Mouse (Mus musculus) neutrophil, adult 59 days (primary cell): ENCODE measurements around the gene Il15ra. TPM values are rescaled to one million over a fixed set of nuclear protein-coding genes. Genes with fewer than 3 reads are reported as not detected.

Experiments
- total RNA-seq, 2 experiments: library from RNA; stranded (reverse); gene quantifications; 1 replicate in 1 of 2; 2 replicates in 1 of 2; pipeline ENCODE4 v1.2.4; 2023

The Il15ra gene
- total RNA-seq = 10 to 100 TPM in 1 of 2 experiments, 1 to 10 TPM in 1; 6.7 to 10.4 TPM

GRCm38 (mm10) chr2:11705201-11706025 lies at the start of gene Il15ra:
Gene Il15ra, plus strand, starts transcription at chr2:11705290.

GRCm38 (mm10) chr2:11777091-11778068 lies 72.3 kb downstream of the Il15ra start, which contains the start of the genes Fbh1 and Ankrd16:
Gene Fbh1, minus strand, starts transcription at chr2:11777582.
Gene Ankrd16, plus strand, starts transcription at chr2:11777876.

Other genes with a start within 250 kb of the Il15ra start
- 10 to 100 TPM; 53.7 to 57.5 TPM for gene Pfkfb3, start 151.2 kb upstream of the Il15ra start, total RNA-seq
- 10 to 100 TPM; 66.3 to 87.4 TPM for gene Rbm17, start 101.1 kb upstream of the Il15ra start, total RNA-seq
- not detected for gene Gm17490, start 79.0 kb upstream of the Il15ra start, total RNA-seq
- gene Il2ra, start 62.5 kb upstream of the Il15ra start, total RNA-seq = 1 to 10 TPM in 1 of 2 experiments, under 1 TPM in 1; 0.31 to 1.7 TPM
- gene Fbh1, start 72.3 kb downstream of the Il15ra start, total RNA-seq = 10 to 100 TPM; 64.6 to 69.3 TPM
- 10 to 100 TPM; 74.1 to 76.9 TPM for gene Ankrd16, start 72.6 kb downstream of the Il15ra start, total RNA-seq